Mouse (Mus musculus): Measurements from ENCODE around the gene Ppp1r1b. TPM values are rescaled to one million over a fixed set of nuclear protein-coding genes. Genes with fewer than 3 reads are reported as not detected.
"Not testable (repeated sequence)": the region's sequence is repeated elsewhere in the genome, so short reads cannot be mapped to it uniquely, and the experiment has no call there.

Gene Ppp1r1b
- polyA plus RNA-seq, 1 experiment = 6.9 TPM

DNA sequence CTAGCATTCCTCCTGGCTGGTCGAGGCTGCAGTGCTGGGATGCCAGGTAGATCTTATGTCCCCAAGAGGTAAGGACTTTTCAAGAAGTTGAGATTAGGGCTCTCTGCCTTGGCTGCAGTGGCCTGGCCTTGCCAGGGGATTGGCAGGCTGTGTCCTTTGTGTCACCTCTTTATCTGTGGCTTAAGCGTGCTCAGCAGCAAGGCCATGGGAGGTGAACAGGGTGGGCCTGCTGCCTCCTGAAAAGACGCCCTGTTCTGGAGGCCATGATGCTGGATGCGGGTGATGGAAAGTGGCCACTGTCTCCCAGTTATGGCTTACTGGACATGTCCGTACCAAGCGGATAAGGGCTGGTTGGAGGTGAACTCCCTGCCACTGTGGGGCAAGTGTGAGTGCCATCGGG lies 31.2 kb downstream of the Ppp1r1b start:
- DNase-seq (ENCODE audit: low read depth) = no peak

DNA sequence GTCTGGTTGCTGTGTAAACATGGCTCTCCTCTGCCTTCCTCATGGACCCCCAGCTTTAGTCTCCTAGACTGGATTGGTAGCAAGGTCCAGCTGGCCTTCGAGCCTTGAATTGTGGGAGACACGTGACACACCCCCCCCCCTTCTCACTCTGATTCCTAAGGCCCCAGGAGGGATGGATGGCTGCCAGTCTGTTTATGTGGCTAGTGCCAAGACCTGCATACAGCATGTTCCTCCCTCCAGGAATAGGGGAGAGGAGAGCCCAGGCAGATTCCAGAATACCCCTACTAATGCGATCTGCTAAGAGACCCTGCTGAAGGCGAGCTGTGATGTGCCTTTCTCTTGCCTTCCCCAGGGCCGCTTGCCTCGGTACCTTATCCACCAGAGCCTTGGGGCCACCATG lies 31.9 kb downstream of the Ppp1r1b start:
- peak; percentile 82 for DNase-seq (ENCODE audit: low read depth)
- TF ChIP-seq POLR2A (IDR thresholded peaks at IDR 0.05; ENCODE audit: borderline replicate concordance, extremely low read depth, insufficient read depth, insufficient read length, poor library complexity, severe bottlenecking) = no peak
- no peak for TF ChIP-seq CTCF (IDR thresholded peaks at IDR 0.05; ENCODE audit: borderline replicate concordance, extremely low read depth, insufficient read depth, insufficient read length)

More for the DNA sequence above, 31.2 kb downstream of the Ppp1r1b start:
- TF ChIP-seq POLR2A (IDR thresholded peaks at IDR 0.05; ENCODE audit: borderline replicate concordance, extremely low read depth, insufficient read depth, insufficient read length, poor library complexity, severe bottlenecking) (no peak), CTCF (IDR thresholded peaks at IDR 0.05; ENCODE audit: borderline replicate concordance, extremely low read depth, insufficient read depth, insufficient read length) (no peak)

DNA sequence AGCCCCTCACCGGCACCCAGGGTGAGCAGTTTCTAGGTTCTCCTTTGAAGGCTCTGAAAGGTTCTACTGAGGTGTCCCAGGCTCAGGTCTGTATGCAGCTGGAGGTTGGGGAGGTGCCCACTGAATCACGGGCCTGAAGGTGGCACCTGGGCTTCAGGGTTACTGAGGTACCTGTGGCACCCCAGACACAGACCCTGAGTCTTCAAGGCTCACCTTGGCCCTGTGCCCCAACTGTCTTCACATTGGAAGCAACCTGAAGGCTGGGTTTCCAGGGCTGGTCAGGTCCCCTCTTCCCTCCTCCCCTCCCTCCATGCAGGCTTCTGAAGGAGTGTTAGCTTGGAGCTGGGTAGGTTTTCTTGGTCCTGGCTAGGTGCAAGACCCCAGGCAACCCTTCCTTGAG lies 33.4 kb downstream of the Ppp1r1b start:
- DNase-seq (ENCODE audit: low read depth) = no peak
- TF ChIP-seq CTCF (IDR thresholded peaks at IDR 0.05; ENCODE audit: borderline replicate concordance, extremely low read depth, insufficient read depth, insufficient read length) (no peak), POLR2A (IDR thresholded peaks at IDR 0.05; ENCODE audit: borderline replicate concordance, extremely low read depth, insufficient read depth, insufficient read length, poor library complexity, severe bottlenecking) (no peak)

DNA sequence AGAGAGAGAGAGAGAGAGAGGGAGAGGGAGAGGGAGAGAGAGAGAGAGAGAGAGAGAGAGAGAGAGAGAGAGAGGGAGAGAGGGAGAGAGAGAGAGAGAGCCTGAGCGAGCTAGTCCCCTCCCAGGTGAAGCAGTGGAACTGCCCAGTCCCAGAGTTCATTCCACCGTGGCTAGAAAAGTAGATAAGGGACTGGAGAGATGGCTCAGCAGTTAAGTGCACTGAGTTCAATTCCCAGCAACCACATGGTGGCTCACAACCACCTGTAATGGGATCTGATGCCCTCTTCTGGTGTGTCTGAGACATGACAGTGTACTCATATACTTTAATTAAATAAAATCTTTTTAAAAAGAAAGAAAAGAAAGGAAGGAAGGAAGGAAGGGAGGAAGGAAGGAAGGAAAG lies 34.2 kb downstream of the Ppp1r1b start:
- not testable (repeated sequence) for DNase-seq (ENCODE audit: low read depth)

DNA sequence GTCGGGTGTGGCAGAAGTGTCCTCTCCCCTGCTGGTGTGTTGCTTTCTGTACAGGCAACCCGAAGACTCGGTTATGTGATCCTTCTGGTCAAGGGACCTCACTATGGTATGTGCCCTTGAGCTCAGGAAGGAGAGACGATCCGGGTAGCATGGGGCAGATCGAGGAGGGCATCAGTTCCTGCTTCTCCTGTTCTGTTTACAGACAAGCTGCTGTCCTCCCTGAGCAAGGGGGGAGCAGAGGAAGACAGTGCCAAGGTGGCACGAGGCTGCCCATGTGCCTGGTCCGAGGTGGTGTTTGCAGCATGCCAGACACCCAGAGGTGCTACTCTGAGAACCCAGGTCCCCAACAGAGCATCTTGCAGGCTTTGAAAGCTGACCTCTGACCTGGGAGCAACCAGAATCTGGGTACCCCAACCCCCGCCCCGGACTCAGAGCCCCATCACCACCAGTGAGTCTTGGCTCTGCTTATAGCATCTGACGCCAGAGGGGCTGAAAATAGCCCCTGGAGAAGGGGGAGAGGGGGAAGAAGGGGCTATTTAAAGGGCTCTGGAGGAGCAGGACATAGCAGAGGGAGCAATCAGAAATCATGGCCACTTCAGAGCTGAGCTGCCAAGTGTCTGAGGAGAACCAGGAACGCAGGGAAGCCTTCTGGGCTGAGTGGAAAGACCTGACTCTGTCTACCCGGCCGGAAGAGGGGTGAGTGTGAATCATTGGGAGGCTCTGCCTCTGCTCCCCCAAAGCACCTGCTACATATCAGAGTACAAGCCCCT lies 35.2 kb downstream of the Ppp1r1b start, which contains the start of gene Tcap:
TSS of gene Tcap (plus strand) at position 551 of the 770 bp plus-strand sequence.
- no peak for TF ChIP-seq CTCF (IDR thresholded peaks at IDR 0.05; ENCODE audit: borderline replicate concordance, extremely low read depth, insufficient read depth, insufficient read length)
- no peak for TF ChIP-seq POLR2A (IDR thresholded peaks at IDR 0.05; ENCODE audit: borderline replicate concordance, extremely low read depth, insufficient read depth, insufficient read length, poor library complexity, severe bottlenecking)

DNA sequence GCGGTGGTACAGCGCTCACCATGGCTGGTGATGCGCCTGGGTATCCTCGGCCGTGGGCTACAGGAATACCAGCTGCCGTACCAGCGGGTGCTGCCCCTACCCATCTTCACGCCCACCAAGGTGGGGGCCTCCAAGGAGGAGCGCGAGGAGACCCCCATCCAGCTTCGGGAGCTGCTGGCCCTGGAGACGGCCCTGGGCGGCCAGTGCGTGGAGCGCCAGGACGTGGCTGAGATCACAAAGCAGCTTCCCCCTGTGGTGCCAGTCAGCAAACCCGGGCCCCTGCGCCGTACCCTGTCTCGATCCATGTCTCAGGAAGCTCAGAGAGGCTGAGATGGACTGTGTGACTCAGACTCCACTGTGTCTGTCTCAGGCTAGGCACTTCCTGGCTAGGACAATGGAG lies 36.0 kb downstream of the Ppp1r1b start:
- DNase-seq (ENCODE audit: low read depth) = no peak
- TF ChIP-seq CTCF (IDR thresholded peaks at IDR 0.05; ENCODE audit: borderline replicate concordance, extremely low read depth, insufficient read depth, insufficient read length) (no peak), POLR2A (IDR thresholded peaks at IDR 0.05; ENCODE audit: borderline replicate concordance, extremely low read depth, insufficient read depth, insufficient read length, poor library complexity, severe bottlenecking) (no peak)

More for the DNA sequence above, 35.2 kb downstream of the Ppp1r1b start, which contains the start of gene Tcap:
- no peak for DNase-seq (ENCODE audit: low read depth)

DNA sequence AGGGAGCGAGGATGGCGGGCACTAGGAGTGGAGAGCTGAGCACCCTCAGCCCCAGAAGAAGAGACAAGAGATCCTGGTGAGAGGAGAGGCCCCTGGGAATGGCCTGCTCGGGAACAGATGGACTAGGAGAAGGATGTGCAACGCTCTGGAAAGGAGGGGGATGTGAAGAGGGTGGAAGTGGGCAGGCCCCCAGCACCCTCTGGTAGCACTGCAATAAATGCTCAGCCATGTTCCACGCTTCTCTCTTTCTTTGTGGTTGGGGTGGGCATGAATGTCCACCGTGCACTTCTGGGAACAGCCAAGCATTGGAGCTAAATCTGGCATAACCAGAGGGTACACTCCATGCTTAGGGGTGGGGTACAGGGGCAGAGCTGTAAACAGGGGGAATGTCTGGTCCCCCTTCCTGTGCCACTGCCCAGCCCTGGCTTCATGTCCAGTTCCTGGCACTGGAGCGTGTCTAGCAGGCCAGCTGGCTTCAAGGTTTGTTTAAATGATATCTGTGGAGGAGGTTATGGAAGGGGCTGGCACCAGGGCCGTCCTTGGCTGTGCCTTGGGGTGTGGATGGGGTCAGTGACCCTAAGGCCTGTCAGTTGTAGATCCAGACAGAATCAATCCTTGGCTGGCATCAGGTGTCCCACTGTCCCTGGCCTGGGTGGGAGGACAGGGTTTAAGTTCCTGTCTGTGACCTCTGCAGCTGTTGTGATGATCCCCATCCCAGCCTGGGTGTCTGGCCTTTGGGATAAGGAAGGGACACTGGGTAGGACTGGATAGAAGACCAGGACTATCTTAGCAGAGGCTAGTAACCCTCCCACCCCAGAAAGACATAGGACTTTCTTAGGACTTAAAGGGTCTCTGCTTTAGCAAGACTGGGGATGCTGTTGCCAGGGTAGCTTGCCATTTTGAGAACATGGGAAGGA lies 36.8 kb downstream of the Ppp1r1b start:
- DNase-seq (ENCODE audit: low read depth) = no peak
- TF ChIP-seq POLR2A (IDR thresholded peaks at IDR 0.05; ENCODE audit: borderline replicate concordance, extremely low read depth, insufficient read depth, insufficient read length, poor library complexity, severe bottlenecking) = no peak
- TF ChIP-seq CTCF (IDR thresholded peaks at IDR 0.05; ENCODE audit: borderline replicate concordance, extremely low read depth, insufficient read depth, insufficient read length) = no peak

DNA sequence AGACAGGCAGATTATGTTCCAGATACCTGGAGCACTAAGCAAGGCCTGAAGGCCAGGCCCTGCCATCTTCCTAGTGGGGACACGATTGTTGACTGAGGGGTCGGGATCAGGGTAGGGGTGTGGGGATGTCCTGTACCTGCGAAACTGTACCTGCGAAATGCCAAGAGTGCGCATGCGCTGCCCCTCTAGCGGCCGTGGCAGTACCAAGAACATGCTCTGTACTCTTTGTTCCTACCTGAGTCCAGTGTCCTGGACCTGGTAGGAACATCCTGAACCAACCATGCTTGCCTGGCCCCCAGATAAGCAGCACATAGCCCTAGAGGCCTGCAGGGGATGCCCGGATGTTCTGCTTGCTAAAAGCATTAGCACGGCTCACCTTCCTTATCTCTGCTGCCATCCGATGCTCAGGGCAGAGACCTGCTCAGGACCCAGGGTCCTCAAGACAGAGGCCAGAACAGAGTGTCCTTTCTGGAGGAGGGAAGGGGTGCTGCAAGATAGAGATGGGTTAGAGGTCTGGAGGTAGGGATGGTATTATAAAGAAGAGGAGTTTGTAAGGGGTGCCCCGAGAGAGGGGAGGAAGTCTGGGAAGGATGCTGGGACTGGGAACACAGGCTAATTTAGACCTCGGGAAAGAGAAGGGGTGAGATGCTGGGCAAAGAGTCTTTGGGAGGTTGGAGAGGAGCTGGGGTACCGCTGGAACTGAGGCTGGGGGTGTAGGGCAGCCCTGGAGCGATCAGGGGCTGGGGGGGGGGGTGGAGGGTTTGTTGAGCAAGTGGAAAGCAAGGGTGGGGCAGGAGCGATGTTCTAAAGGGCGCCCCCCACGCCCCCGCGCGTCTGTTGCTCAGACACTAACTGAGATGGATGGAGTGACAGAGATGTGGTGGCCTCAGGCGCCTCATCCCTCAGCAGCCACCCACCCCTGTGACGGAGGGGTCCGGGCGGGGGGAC lies 37.7 kb downstream of the Ppp1r1b start, which contains the start of gene Pnmt:
TSS of gene Pnmt (plus strand) at position 813 of the 948 bp plus-strand sequence.
- TF ChIP-seq POLR2A (IDR thresholded peaks at IDR 0.05; ENCODE audit: borderline replicate concordance, extremely low read depth, insufficient read depth, insufficient read length, poor library complexity, severe bottlenecking) = no peak
- TF ChIP-seq CTCF (IDR thresholded peaks at IDR 0.05; ENCODE audit: borderline replicate concordance, extremely low read depth, insufficient read depth, insufficient read length) = no peak
- no peak for DNase-seq (ENCODE audit: low read depth)

DNA sequence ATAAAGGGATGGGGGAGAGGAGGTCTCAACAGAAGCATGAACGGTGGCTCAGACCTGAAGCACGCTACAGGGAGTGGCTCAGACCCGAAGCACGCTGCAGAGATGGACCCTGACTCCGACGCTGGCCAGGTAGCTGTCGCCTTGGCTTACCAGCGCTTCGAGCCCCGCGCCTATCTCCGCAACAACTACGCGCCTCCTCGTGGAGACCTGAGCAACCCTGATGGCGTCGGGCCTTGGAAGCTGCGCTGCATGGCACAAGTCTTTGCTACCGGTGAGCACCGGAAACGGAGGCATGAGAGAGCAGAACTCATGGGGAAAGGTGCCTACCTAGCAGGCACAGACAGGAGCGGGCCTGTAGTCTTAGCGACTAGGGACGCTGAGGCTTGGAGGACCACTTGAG lies 38.4 kb downstream of the Ppp1r1b start:
- TF ChIP-seq POLR2A (IDR thresholded peaks at IDR 0.05; ENCODE audit: borderline replicate concordance, extremely low read depth, insufficient read depth, insufficient read length, poor library complexity, severe bottlenecking) (no peak), CTCF (IDR thresholded peaks at IDR 0.05; ENCODE audit: borderline replicate concordance, extremely low read depth, insufficient read depth, insufficient read length) (no peak)
- no peak for DNase-seq (ENCODE audit: low read depth)

DNA sequence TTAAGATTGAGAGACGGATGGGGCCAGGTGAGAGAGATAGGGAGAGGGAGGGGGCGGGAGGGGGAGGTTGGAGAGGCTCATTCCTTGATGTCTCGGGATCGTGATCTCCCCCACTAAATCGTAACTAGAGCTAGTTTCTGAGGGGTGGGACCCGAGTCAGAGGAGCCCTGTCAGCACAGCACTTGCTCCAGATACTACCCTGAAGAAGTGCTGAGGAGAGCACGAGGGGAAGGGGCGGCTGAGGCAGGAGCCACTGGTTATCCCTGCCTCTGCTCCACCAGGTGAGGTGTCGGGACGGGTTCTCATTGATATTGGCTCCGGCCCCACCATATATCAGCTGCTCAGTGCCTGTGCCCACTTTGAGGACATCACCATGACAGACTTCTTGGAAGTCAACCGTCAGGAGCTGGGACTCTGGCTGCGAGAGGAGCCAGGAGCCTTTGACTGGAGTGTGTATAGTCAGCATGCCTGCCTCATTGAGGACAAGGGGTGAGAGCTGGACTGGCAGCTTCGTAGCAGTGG lies 38.9 kb downstream of the Ppp1r1b start:
- no peak for TF ChIP-seq CTCF (IDR thresholded peaks at IDR 0.05; ENCODE audit: borderline replicate concordance, extremely low read depth, insufficient read depth, insufficient read length)
- no peak for DNase-seq (ENCODE audit: low read depth)

DNA sequence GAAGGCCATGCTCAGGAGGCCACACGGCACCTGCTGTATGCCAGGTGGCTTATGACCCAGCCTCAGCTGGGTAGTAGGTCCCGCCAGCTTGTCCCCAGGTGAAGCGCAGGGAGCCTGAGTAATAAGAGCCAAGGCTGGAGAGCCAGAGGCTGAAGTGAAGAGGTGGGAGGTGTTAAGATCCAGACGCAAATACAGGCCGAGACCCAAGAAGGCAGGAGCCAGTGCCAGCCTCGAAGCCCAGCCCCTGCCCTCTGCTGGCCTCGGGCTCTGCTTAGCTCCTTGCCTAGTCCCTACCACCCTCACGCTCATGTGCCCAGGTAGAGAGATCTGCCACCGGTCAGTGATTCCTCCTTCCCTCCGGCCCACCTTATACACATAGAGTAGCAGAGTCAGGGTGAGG lies 40.1 kb downstream of the Ppp1r1b start:
- DNase-seq (ENCODE audit: low read depth) = no peak
- TF ChIP-seq CTCF (IDR thresholded peaks at IDR 0.05; ENCODE audit: borderline replicate concordance, extremely low read depth, insufficient read depth, insufficient read length) = no peak
- TF ChIP-seq POLR2A (IDR thresholded peaks at IDR 0.05; ENCODE audit: borderline replicate concordance, extremely low read depth, insufficient read depth, insufficient read length, poor library complexity, severe bottlenecking) = no peak

All from brain, embryonic 14.5 days (tissue).